20 mouse cellular contexts compared by ENCODE assay signal in the genomic region with DNA sequence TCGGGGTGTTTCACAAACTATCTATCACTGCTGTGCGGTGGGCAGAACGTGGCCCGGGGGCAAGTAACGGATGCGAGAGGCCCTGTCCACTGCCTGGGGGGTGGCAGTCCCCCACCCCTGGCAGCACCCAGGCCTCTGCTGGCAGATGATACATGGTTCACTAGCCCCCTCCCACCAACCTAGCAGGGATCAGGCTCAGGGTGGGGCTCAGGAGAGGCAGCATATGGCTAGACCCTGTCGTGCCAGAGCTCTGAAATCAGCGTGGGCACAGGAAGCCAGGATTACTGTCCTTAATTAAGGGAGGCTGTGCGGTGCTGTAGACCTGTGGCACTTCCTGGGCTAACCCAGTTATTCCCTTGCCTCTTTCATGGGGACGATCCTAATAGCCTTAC. TPM values are rescaled to one million over a fixed set of nuclear protein-coding genes. Genes with fewer than 3 reads are reported as not detected.
A peak's percentile ranks its signal among the peaks of the same experiment; 100 is the strongest.
DNase-seq lines count a peak whose midpoint lies in the region; ATAC-seq and TF ChIP-seq lines count a peak whose summit lies in the region.
"Had no signal": no experiment of that assay in that cellular context is flagged by ENCODE, and none has a peak within 500 bp of the region (broad histone marks: within the 10 kb centered on the region; RNA-seq: fewer than 3 reads in every experiment).

No protein-coding gene starts in this region.

- no peak overlapping the region for H3K9ac ChIP-seq in forebrain, embryonic 13.5 days
- no peak overlapping the region for H3K9ac ChIP-seq in forebrain, postnatal 0 days
- H3K9ac ChIP-seq in MEL (ENCODE audit: control insufficient read depth, low read depth, low read length, poor library complexity, severe bottlenecking): peak overlapping the region; percentile 77
- H3K9ac ChIP-seq in liver, embryonic 16.5 days (ENCODE audit: low read depth, low read length): peak overlapping the region; percentile 36
- no peak overlapping the region for H3K9ac ChIP-seq in kidney, embryonic 14.5 days (ENCODE audit: low read depth, low read length)
- H3K9ac ChIP-seq: forebrain, embryonic 12.5 days; hindbrain, embryonic 15.5 days; intestine, embryonic 15.5 days; lung, embryonic 14.5 days; neural tube, embryonic 15.5 days had no signal

- H3K4me3 ChIP-seq in forebrain, embryonic 13.5 days: no peak overlapping the region
- H3K4me3 ChIP-seq in forebrain, postnatal 0 days (ENCODE audit: low read depth, low read length): no peak overlapping the region
- peak overlapping the region; percentile 19 to 45 for H3K4me3 ChIP-seq in MEL (ENCODE audit: control insufficient read depth in 1 of 2, insufficient read depth in 1 of 2, low read depth in 2 of 2, low read length in 2 of 2)
- H3K4me3 ChIP-seq in liver, embryonic 16.5 days (ENCODE audit: low read depth, low read length): no peak overlapping the region
- no peak overlapping the region for H3K4me3 ChIP-seq in kidney, embryonic 14.5 days (ENCODE audit: low read length)
- H3K4me3 ChIP-seq: forebrain, embryonic 12.5 days; hindbrain, embryonic 15.5 days; intestine, embryonic 15.5 days; limb, embryonic 13.5 days; neural tube, embryonic 15.5 days had no signal

- no peak for TF ChIP-seq CTCF in forebrain, postnatal 0 days (IDR thresholded peaks at IDR 0.05; ENCODE audit: low read depth)
- no peak for TF ChIP-seq CTCF in MEL (IDR thresholded peaks at IDR 0.05 in 2 of 3, conservative IDR thresholded peaks at IDR 0.05 in 1 of 3; ENCODE audit: control insufficient read depth in 1 of 3, insufficient read depth in 1 of 3, low read depth in 2 of 3, low read length in 3 of 3, poor library complexity in 1 of 3, severe bottlenecking in 1 of 3)

- 84% methylated on average over 10 of the region's 10 CpGs for WGBS in forebrain, embryonic 13.5 days
- WGBS in forebrain, postnatal 0 days: 79% methylated on average over 10 of the region's 10 CpGs
- 25% methylated on average over 10 of the region's 10 CpGs for WGBS in liver, embryonic 16.5 days (ENCODE audit: insufficient replicate concordance)
- 79% methylated on average over 10 of the region's 10 CpGs for WGBS in kidney, embryonic 14.5 days

- no peaks in the 10 kb centered on the region for H3K9me3 ChIP-seq in forebrain, embryonic 13.5 days (replicated peaks)
- H3K9me3 ChIP-seq in forebrain, postnatal 0 days (ENCODE audit: low read length): no peaks in the 10 kb centered on the region
- no peaks in the 10 kb centered on the region for H3K9me3 ChIP-seq in MEL (replicated peaks; ENCODE audit: insufficient read depth, low read length)
- no peaks in the 10 kb centered on the region for H3K9me3 ChIP-seq in liver, embryonic 16.5 days (replicated peaks; ENCODE audit: control insufficient read depth, low read length)
- H3K9me3 ChIP-seq in kidney, embryonic 14.5 days (ENCODE audit: control insufficient read depth, low read length): no peaks in the 10 kb centered on the region
- H3K9me3 ChIP-seq: forebrain, embryonic 12.5 days; hindbrain, embryonic 15.5 days; intestine, embryonic 15.5 days; limb, embryonic 13.5 days; neural tube, embryonic 15.5 days had no signal

- 0 out of 2 replicates have a peak, but pooled peaks cover 4% of the 10 kb centered on the region for H3K27me3 ChIP-seq in forebrain, embryonic 13.5 days
- H3K27me3 ChIP-seq in forebrain, postnatal 0 days (ENCODE audit: insufficient read depth, low read length): no peaks in the 10 kb centered on the region
- no peaks in the 10 kb centered on the region for H3K27me3 ChIP-seq in MEL (ENCODE audit: control insufficient read depth in 1 of 2, insufficient read depth in 2 of 2, low read length in 2 of 2)
- no peaks in the 10 kb centered on the region for H3K27me3 ChIP-seq in liver, embryonic 16.5 days (ENCODE audit: control insufficient read depth, insufficient read depth, low read depth, low read length)
- H3K27me3 ChIP-seq in kidney, embryonic 14.5 days (ENCODE audit: control insufficient read depth, insufficient read depth, low read length): no peaks in the 10 kb centered on the region
- H3K27me3 ChIP-seq: forebrain, embryonic 12.5 days; hindbrain, embryonic 15.5 days; intestine, embryonic 15.5 days; limb, embryonic 13.5 days; neural tube, embryonic 15.5 days had no signal

- no peak for TF ChIP-seq EP300 in MEL (IDR thresholded peaks at IDR 0.05; ENCODE audit: low read depth in 1 of 2, low read length in 2 of 2)

- no peak overlapping the region for H3K27ac ChIP-seq in forebrain, embryonic 13.5 days
- H3K27ac ChIP-seq in forebrain, postnatal 0 days (ENCODE audit: low read depth, low read length): no peak overlapping the region
- H3K27ac ChIP-seq in MEL (ENCODE audit: control insufficient read depth, low read depth, low read length): peak overlapping the region; percentile 94
- peak overlapping the region; percentile 80 for H3K27ac ChIP-seq in liver, embryonic 16.5 days (ENCODE audit: low read length)
- H3K27ac ChIP-seq in kidney, embryonic 14.5 days (ENCODE audit: low read depth, low read length): no peak overlapping the region
- H3K27ac ChIP-seq: forebrain, embryonic 12.5 days; hindbrain, embryonic 15.5 days; intestine, embryonic 15.5 days; limb, embryonic 13.5 days; neural tube, embryonic 15.5 days had no signal

- 0 out of 2 replicates have a peak, but pooled peaks have one; percentile 11 for ATAC-seq in forebrain, embryonic 13.5 days
- ATAC-seq in forebrain, postnatal 0 days: no peak
- peak; percentile 11; the same call in 1 of the 2 replicates for ATAC-seq in erythroblast, adult 5-6 weeks (replicated peaks; ENCODE audit: low FRiP score, poor library complexity, severe bottlenecking)
- peak; percentile 14 for ATAC-seq in liver, embryonic 16.5 days (ENCODE audit: low read depth)
- no peak for ATAC-seq in kidney, embryonic 14.5 days (ENCODE audit: low FRiP score, low TSS enrichment)

- H3K4me1 ChIP-seq in forebrain, embryonic 13.5 days: peaks cover 12% of the 10 kb centered on the region
- no peaks in the 10 kb centered on the region for H3K4me1 ChIP-seq in forebrain, postnatal 0 days (ENCODE audit: insufficient read depth)
- peaks cover 2 to 27% of the 10 kb centered on the region in 2 experiments; a peak in 3 of 4 replicates for H3K4me1 ChIP-seq in MEL (ENCODE audit: control insufficient read depth in 1 of 2, insufficient read depth in 2 of 2, low read length in 2 of 2)
- peaks cover 34% of the 10 kb centered on the region for H3K4me1 ChIP-seq in liver, embryonic 16.5 days (ENCODE audit: control insufficient read depth, low read depth, low read length)
- peaks cover 17% of the 10 kb centered on the region for H3K4me1 ChIP-seq in kidney, embryonic 14.5 days (ENCODE audit: control insufficient read depth, insufficient read depth, low read length)
- H3K4me1 ChIP-seq: intestine, embryonic 15.5 days had no signal

- no peak for TF ChIP-seq POLR2A in MEL (IDR thresholded peaks at IDR 0.05; ENCODE audit: control insufficient read depth in 1 of 2, insufficient read depth in 1 of 2, low read depth in 1 of 2, low read length in 2 of 2, poor library complexity in 1 of 2)

- no peak overlapping the region for H3K4me2 ChIP-seq in forebrain, embryonic 13.5 days
- no peak overlapping the region for H3K4me2 ChIP-seq in forebrain, postnatal 0 days (ENCODE audit: low read depth)
- peak overlapping the region; percentile 50; the same call in 1 of the 2 replicates for H3K4me2 ChIP-seq in liver, embryonic 16.5 days (ENCODE audit: low read depth, low read length)
- H3K4me2 ChIP-seq in kidney, embryonic 14.5 days (replicated peaks; ENCODE audit: low read depth, low read length): no peak overlapping the region
- H3K4me2 ChIP-seq: forebrain, embryonic 12.5 days; heart, embryonic 11.5 days; hindbrain, embryonic 15.5 days; intestine, embryonic 15.5 days; limb, embryonic 13.5 days; lung, embryonic 14.5 days; neural tube, embryonic 15.5 days had no signal

- H3K36me3 ChIP-seq in forebrain, embryonic 13.5 days (ENCODE audit: poor library complexity, severe bottlenecking): no peaks in the 10 kb centered on the region
- no peaks in the 10 kb centered on the region for H3K36me3 ChIP-seq in forebrain, postnatal 0 days (ENCODE audit: insufficient read depth)
- peaks cover 0 to 17% of the 10 kb centered on the region in 2 experiments; a peak in 2 of 4 replicates for H3K36me3 ChIP-seq in MEL (ENCODE audit: control insufficient read depth in 1 of 2, insufficient read depth in 2 of 2, low read length in 2 of 2)
- H3K36me3 ChIP-seq in liver, embryonic 16.5 days (ENCODE audit: control insufficient read depth, insufficient read depth): no peaks in the 10 kb centered on the region
- H3K36me3 ChIP-seq in kidney, embryonic 14.5 days (ENCODE audit: control insufficient read depth, insufficient read depth, low read length): no peaks in the 10 kb centered on the region
- H3K36me3 ChIP-seq: forebrain, embryonic 12.5 days; hindbrain, embryonic 15.5 days; intestine, embryonic 15.5 days; limb, embryonic 13.5 days; neural tube, embryonic 15.5 days had no signal

- no peak for TF ChIP-seq RAD21 in MEL (IDR thresholded peaks at IDR 0.05; ENCODE audit: low read depth, low read length)

- no peak for DNase-seq in forebrain, postnatal 0 days
- DNase-seq in MEL (ENCODE audit: low read depth, low spot score): no peak
- no peak for DNase-seq in adipocyte (ENCODE audit: low spot score)
- DNase-seq: B cell, adult 2 months; gastrocnemius, postnatal 14 days; heart, adult 11 months; kidney, postnatal 14 days; lung, postnatal 36 days; spleen, adult 18-20 months had no signal

- H3K79me2 ChIP-seq in MEL (ENCODE audit: control insufficient read depth, insufficient read depth, low read length, poor library complexity): no peaks in the 10 kb centered on the region; the same call in 1 of the 2 replicates

TF ChIP-seq in MEL, 35 proteins besides CTCF, POLR2A, EP300 and RAD21 (continues in another document):
- TF ChIP-seq GATA1 (IDR thresholded peaks at IDR 0.05; ENCODE audit: low read depth, low read length): no peak
- no peak for TF ChIP-seq NRF1 (IDR thresholded peaks at IDR 0.05; ENCODE audit: insufficient read depth, low read depth, low read length, poor library complexity, severe bottlenecking)
- no peak for TF ChIP-seq TCF12 (IDR thresholded peaks at IDR 0.05; ENCODE audit: low read depth, low read length)
- no peak for TF ChIP-seq POLR2AphosphoS5 (IDR thresholded peaks at IDR 0.05; ENCODE audit: borderline replicate concordance, low read depth, low read length)
- no peak for TF ChIP-seq ZKSCAN1 (IDR thresholded peaks at IDR 0.05; ENCODE audit: low read depth, low read length)

RNA-seq across cellular contexts. Expression of a gene that starts 32.9 kb away (rescaled TPM):
- polyA plus RNA-seq in forebrain, embryonic 13.5 days (2015; fragmentation: Nextera tagmentation; extraction: Ambion mirVana): 212 and 246 TPM in 2 replicates
- total RNA-seq in forebrain, postnatal 0 days (2014; rRNA removed): 156 and 192 TPM in 2 replicates
- 242 and 248 TPM in 2 replicates for polyA plus RNA-seq in forebrain, postnatal 0 days (2015; fragmentation: Nextera tagmentation; extraction: Ambion mirVana)
- total RNA-seq in MEL (2012; rRNA removed): 284 and 289 TPM in 2 replicates
- 100 to 1,000 TPM; 361 to 412 TPM for polyA plus RNA-seq in MEL (2012; ENCODE audit: insufficient read depth in 1 of 2, insufficient read length in 2 of 2, low read depth in 1 of 2, low replicate concordance in 2 of 2, missing spikeins in 1 of 2)
- total RNA-seq in erythroblast, adult 5-6 weeks (2015; ENCODE audit: low replicate concordance): 24.0 and 30.9 TPM in 2 replicates
- 42.8 and 54.5 TPM in 2 replicates for total RNA-seq in erythroblast, adult 5-6 weeks (2017; ENCODE audit: low replicate concordance)
- 173 and 183 TPM in 2 replicates for polyA plus RNA-seq in liver, embryonic 16.5 days (2015; fragmentation: Nextera tagmentation; extraction: Ambion mirVana)
- polyA plus RNA-seq in kidney, embryonic 14.5 days (2014; fragmentation: Nextera tagmentation; extraction: Ambion mirVana): 294 and 402 TPM in 2 replicates

Comparison
In these comparisons a context has a peak if more than half of its experiments do, and no peak if none do; other contexts are left out.
1. ATAC-seq: peak in forebrain, embryonic 13.5 days (single experiment), erythroblast, adult 5-6 weeks (single experiment) and liver, embryonic 16.5 days (single experiment); none in forebrain, postnatal 0 days (single experiment) and kidney, embryonic 14.5 days (single experiment).
2. H3K27ac ChIP-seq: peak in MEL (single experiment) and liver, embryonic 16.5 days (single experiment); none in forebrain, embryonic 13.5 days (single experiment), forebrain, postnatal 0 days (single experiment) and kidney, embryonic 14.5 days (single experiment).
3. H3K4me3 ChIP-seq: peak in MEL (2 of 2); none in forebrain, embryonic 13.5 days (single experiment), forebrain, postnatal 0 days (single experiment), liver, embryonic 16.5 days (single experiment) and kidney, embryonic 14.5 days (single experiment).
4. H3K9ac ChIP-seq: peak in MEL (single experiment) and liver, embryonic 16.5 days (single experiment); none in forebrain, embryonic 13.5 days (single experiment), forebrain, postnatal 0 days (single experiment) and kidney, embryonic 14.5 days (single experiment).